Mouse (Mus musculus): ENCODE results near the gene Ryr2.
"Not testable (repeated sequence)": the region's sequence is repeated elsewhere in the genome, so short reads cannot be mapped to it uniquely, and the experiment has no call there.

Gene Ryr2

GRCm38 (mm10) chr13:11716216-11716615, 390.5 kb downstream of the Ryr2 start:
- no peak for DNase-seq

GRCm38 (mm10) chr13:11709708-11710471, 396.9 kb downstream of the Ryr2 start:
- no peak for DNase-seq

- no peak for DNase-seq
Observed at GRCm38 (mm10) chr13:11701721-11702120, 405.0 kb downstream of the Ryr2 start.

GRCm38 (mm10) chr13:11696496-11696895, 410.2 kb downstream of the Ryr2 start:
- no peak for DNase-seq

GRCm38 (mm10) chr13:11681802-11682201, 424.9 kb downstream of the Ryr2 start:
- no peak for DNase-seq

GRCm38 (mm10) chr13:11662815-11663214, 443.9 kb downstream of the Ryr2 start:
- no peak for DNase-seq

DNA sequence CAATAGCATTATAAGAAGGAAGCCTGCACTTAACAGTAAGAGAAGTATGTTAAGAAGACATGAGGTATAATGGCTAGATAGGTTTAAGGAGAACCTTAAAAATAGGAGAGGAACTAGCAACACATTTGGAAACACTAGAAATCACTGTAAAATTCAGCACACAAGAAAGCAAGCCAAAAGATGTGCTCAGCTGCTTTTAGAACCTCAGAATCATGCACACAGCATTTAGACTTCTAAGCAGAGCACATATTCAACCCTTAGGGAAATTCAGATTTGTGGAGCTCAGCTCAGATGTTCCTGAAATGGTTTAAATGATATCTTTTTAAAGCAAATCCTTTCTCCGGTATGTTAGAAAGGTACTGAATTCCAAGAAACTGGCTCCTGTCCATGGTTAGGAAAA, 461.9 kb downstream of the Ryr2 start:
- no peak for DNase-seq

GRCm38 (mm10) chr13:11636383-11636782, 470.4 kb downstream of the Ryr2 start:
- no peak for DNase-seq

GRCm38 (mm10) chr13:11624513-11624912, 482.2 kb downstream of the Ryr2 start:
- DNase-seq = no peak

DNA sequence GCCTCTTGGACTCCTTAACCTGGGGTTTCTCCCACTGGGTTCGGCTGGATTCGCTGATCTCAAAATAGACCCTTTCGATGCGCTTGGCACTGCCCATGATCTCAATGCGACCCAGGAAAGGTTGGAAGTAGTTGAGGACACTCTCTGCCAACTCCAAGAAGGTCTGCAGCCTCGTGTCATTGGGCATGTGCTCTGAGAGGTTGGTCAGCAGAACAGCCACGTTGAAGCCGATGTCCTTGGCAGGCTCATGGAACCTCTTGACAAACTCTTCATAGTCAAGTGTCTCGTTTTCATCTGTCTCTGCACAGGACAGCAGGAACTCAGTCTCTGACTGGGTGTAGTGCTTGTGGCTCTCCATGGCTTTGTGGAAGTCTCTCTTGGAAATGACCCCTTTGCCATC, 511.3 kb downstream of the Ryr2 start:
- no peak for DNase-seq

DNA sequence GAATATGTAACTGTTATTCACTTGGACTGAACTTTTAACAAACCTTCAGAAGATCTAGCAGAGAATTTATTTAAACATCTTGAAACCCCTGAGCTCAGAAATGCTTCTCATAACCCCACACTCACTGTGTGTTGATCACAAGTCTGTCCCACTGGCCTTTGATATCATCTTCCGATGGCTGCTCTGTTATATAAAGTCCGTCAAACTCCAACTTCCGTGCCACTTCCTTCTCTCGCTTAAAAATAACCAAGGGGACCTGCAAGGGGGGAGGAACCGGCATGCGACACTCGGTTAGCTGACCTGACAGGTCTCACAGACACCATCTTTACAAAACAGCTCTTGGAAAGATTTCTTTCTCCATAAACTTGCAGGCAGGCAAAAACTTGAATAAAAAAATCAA, 521.5 kb downstream of the Ryr2 start:
- no peak for DNase-seq

DNA sequence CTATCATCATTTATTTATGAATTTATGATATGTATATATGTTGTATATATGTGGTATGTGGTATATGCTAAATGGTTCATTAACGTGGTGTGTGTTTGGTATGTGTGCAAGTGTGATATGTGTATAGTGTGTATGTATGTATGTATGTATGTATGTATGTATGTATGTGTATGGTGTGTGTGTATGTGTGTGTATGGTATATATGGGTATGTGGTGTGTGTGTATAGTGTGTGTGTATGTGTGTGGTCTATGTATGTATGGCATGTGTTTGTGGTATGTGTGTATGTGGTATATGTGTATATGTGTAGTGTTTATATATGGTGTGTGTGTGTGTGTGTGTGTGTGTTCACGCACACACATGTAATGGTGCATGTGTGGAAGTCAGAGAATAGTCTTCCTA, 534.2 kb downstream of the Ryr2 start:
- DNase-seq = no peak

- DNase-seq = no peak
Observed at GRCm38 (mm10) chr13:11567376-11567775, 539.4 kb downstream of the Ryr2 start.

DNA sequence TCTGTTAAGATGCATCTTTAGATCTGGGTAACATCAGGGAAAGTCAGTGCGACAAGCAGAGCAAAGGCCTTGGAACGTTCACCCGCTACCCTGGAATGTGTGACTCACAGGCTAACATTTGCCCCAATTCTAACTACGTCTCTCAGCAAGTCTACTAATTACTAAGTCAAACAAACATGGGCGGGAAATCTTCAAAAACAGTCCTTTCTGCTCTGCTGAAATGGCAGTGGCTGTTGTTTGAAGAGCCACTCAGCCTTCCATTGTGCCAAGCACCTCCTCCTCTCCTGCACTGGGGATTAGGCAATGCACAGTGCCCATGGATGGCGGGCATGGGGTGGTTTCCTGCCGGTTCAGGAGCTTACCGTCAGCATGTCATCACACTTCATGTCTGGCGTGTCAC, 540.3 kb downstream of the Ryr2 start:
- no peak for DNase-seq

DNA sequence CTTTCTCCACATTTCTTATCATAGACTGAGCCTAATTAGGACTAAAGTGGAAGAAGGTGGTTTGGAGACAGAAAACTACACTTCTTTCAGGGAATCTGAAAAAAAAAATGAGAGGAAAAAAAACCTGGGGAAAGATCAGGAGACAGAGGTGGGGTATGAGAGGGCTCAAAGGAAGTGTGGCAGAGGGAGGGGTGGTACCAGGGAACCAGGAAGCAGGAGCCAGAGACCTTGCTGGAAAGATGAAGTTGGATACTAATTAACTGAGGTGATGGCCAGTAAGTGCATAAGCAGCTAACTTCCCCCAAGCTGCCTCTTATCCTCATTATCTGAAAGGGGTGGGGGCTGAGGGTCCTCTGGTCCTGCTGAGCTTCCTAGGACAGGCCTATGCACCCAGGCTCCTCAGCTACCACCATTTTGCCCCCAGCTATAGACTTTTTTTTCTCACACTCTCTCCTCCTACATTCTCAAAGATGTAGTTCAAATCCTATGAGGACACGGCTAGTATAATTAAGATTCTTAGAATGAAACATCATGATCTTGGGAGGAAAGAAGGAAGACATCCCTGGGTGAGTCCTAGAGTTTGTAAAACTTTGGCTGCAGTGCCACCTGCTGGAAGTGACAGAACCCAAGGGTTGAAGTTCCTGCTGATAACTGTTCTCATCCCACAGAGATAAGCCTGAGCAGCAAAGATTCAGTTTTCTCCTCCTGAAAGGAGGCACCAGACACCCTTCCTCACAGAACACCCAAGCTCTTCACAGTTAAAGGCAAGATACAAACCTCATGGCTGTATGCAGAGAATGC, 543.3 kb downstream of the Ryr2 start:
- peak; percentile 44 for DNase-seq

DNA sequence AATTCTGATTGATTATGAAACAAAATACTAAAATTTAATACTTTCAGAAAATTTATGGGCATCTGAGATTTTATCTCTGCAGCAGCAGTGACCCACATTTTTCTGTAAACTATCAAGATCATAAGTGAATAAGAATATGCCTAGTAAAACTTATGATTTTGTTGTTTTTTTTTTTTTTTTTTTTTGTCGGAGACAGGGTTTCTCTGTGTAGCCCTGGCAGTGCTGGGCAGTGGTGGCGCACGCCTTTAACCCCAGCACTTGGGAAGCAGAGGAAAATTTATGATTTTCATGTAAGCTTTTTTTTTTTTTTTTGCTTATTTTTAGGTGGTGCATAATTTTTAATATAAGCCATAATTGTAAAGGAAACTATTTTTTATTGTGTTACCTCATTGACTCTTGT, 557.1 kb downstream of the Ryr2 start:
- DNase-seq = no peak

DNA sequence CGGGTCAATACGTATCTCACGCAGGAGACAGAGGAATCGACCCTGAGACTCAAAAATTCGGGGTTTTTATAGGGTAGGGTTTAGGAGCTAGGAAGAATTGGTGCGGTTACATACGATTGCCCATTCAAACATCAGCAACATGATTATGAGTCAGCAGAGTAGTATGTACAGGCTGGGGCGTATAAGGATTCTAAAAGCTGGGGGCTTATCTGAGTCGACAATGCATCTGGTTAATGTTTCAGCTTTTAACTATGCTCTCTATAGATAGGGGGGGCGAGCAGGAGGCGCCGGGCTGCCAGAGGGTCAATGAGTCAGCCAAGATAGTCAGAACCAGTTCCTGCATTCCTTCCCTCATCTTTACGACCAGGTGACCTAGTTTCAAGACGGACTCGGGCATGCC, 557.6 kb downstream of the Ryr2 start:
- not testable (repeated sequence) for DNase-seq

DNA sequence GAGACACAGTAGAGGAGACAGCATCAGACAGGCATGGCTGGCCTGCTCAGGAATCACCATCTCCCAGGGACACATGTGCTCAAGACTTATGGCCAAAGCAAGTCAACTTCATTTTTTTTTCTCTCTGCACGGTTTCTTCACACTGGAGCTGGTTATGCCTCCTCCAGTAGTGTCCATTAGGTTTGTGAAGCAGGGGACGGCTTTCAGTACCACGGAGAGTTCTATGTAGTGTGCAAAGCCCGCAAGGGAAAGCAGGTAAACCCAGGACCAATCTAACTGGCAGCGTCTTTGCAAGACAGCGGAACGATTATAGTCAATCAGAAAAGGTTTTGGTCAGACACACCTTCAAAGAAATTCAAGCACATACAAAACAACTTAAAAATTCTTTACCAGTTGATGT, 560.9 kb downstream of the Ryr2 start:
- DNase-seq = no peak

- DNase-seq = no peak
Observed at GRCm38 (mm10) chr13:11542546-11542945, 564.2 kb downstream of the Ryr2 start.

DNA sequence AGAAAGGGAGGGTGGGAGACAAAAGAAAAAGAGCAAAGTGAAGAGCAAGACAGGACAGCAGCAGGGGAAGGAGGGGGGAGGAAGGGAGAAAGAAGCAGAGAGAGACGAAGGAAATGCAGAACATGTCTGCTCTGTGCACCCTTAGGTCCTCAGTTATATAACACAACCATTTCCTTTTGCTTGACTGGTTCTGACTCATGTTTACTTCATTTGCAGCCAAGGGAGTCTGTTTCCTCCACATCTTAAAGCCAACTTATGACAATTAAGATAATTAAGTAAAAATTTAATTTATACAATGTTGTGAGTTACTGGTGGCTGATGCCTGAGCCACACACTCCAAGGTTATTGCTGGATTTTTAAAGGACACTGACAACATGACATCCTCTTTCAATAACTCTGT, 569.9 kb downstream of the Ryr2 start:
- DNase-seq = no peak

- DNase-seq = no peak
Observed at GRCm38 (mm10) chr13:11535874-11536273, 570.9 kb downstream of the Ryr2 start.

DNA sequence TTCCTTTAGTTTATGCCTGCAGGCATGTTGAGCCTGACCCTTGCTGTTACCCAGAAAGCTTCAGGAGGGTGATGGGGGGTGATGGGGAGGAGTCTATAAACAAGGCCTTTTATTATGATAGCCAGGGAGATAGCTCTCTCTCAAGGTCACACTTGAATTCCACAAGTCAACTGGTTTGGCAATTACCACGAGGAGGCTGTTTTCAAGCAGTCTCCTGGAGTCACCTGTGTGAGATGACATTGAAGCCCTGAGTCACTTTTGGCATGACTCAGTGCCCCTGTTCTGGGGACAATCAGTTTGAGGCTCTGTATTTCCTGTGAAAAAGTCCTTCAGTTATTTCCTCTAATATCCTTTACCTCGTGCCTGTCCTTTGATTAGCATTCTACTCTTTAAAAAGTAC, 573.5 kb downstream of the Ryr2 start:
- no peak for DNase-seq

DNA sequence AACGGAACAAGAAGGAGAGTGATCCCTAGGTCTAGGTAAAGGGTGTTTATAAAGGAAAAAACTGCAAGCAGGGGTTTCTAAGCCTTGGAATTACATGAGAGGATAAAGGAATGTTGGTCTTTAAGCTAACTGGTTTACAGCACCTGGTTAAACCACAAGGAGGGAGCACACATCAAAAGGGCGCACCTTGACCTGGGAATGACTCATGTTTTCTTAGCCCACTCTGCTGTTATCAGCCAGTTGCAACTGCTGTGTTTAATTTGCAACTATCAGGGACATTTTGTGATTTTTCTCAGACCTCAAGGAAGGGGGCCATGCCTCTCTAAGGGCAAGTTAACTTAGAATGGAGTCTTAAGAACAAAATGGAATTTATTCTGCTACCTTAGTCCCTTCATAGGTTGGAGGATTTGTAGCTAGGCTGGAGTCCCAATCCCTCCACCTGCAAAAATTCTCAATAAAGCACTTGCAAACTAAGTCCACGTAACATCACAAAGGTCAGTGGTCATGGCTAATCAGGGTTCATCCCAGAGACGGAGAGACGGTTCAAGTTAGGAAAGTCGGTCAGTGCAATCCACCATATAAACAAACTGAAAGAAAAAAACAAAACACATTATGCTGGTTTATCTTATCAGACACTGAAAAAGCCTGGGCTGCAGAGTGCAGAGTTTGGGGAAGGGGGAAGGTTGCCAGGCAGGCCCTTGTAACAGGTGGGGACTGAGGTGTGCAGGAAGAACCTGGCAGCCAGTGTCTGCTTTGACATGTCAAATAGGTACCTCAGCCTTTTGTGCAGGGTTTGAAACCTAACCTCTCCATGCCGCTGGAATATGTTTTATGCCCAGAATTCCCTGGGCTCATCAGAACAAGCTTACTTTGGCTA, 574.5 kb downstream of the Ryr2 start:
- DNase-seq = no peak

All from thymus, postnatal 4 days (tissue).